Mouse (Mus musculus): ENCODE results near the gene Zfp629. TPM values are rescaled to one million over a fixed set of nuclear protein-coding genes. Genes with fewer than 3 reads are reported as not detected.

Gene Zfp629
- total and polyA plus RNA-seq, 3 experiments = 10.8 to 12.6 TPM; not detected in 1

GRCm38 (mm10) chr7:127614511-127614890, 1.1 kb downstream of the Zfp629 start:
- H3K9ac ChIP-seq (ENCODE audit: control insufficient read depth, low read depth, low read length, poor library complexity, severe bottlenecking) = peak overlapping the region; percentile 99
- 0 out of 2 replicates have a peak, but pooled peaks have one; percentile 46 for TF ChIP-seq MYC (IDR thresholded peaks at IDR 0.05; ENCODE audit: low read depth, low read length)
- TF ChIP-seq NELFE (IDR thresholded peaks at IDR 0.05; ENCODE audit: low read depth, low read length) = no peak
- TF ChIP-seq POLR2AphosphoS5 (IDR thresholded peaks at IDR 0.05; ENCODE audit: borderline replicate concordance, low read depth, low read length) = no peak
- TF ChIP-seq MEF2A (IDR thresholded peaks at IDR 0.05; ENCODE audit: extremely low read depth, insufficient replicate concordance, low read depth, low read length, poor library complexity, severe bottlenecking) = no peak
- no peak for TF ChIP-seq USF1 (IDR thresholded peaks at IDR 0.05; ENCODE audit: low read depth, low read length)
- no peak for TF ChIP-seq ELF1 (IDR thresholded peaks at IDR 0.05; ENCODE audit: low read depth, low read length)
- TF ChIP-seq NRF1 (IDR thresholded peaks at IDR 0.05; ENCODE audit: insufficient read depth, low read depth, low read length, poor library complexity, severe bottlenecking) = 0 out of 2 replicates have a peak, but pooled peaks have one; percentile 11
- no peak for TF ChIP-seq TCF12 (IDR thresholded peaks at IDR 0.05; ENCODE audit: low read depth, low read length)
- TF ChIP-seq POLR2A (IDR thresholded peaks at IDR 0.05; ENCODE audit: control insufficient read depth in 1 of 2, insufficient read depth in 1 of 2, low read depth in 1 of 2, low read length in 2 of 2, poor library complexity in 1 of 2) = peak in 1 of 2 experiments; percentile 6; a peak in 1 of 4 replicates
- peak; percentile 41; the same call in 1 of the 2 replicates for TF ChIP-seq E2F4 (IDR thresholded peaks at IDR 0.05; ENCODE audit: borderline replicate concordance, low read depth, low read length)
- TF ChIP-seq USF2 (IDR thresholded peaks at IDR 0.05; ENCODE audit: borderline replicate concordance in 1 of 2, insufficient read depth in 1 of 2, low read depth in 1 of 2, low read length in 2 of 2) = no peak
- TF ChIP-seq ETS1 (IDR thresholded peaks at IDR 0.05; ENCODE audit: low read depth, low read length) = no peak
- 0 out of 2 replicates have a peak, but pooled peaks have one; percentile 36 for TF ChIP-seq UBTF (IDR thresholded peaks at IDR 0.05; ENCODE audit: borderline replicate concordance, insufficient read depth, low read depth, low read length)
- TF ChIP-seq POLR2AphosphoS2 (IDR thresholded peaks at IDR 0.05; ENCODE audit: low read length) = no peak
- TF ChIP-seq TAL1 (IDR thresholded peaks at IDR 0.05; ENCODE audit: low read length) = no peak
- no peak for TF ChIP-seq MYB (IDR thresholded peaks at IDR 0.05; ENCODE audit: low read depth, low read length)
- TF ChIP-seq CHD2 (IDR thresholded peaks at IDR 0.05; ENCODE audit: low read length) = no peak
- no peak for TF ChIP-seq RCOR1 (IDR thresholded peaks at IDR 0.05; ENCODE audit: low read depth, low read length)
- no peak for TF ChIP-seq RAD21 (IDR thresholded peaks at IDR 0.05; ENCODE audit: low read depth, low read length)
- no peak for TF ChIP-seq GABPA (IDR thresholded peaks at IDR 0.05; ENCODE audit: low read depth, low read length)
- TF ChIP-seq JUND (IDR thresholded peaks at IDR 0.05; ENCODE audit: low read depth, low read length) = no peak
- TF ChIP-seq TBP (IDR thresholded peaks at IDR 0.05; ENCODE audit: low read depth, low read length) = no peak
- no peak for TF ChIP-seq BHLHE40 (IDR thresholded peaks at IDR 0.05; ENCODE audit: borderline replicate concordance, low read depth, low read length)
- no peak for TF ChIP-seq CHD1 (IDR thresholded peaks at IDR 0.05; ENCODE audit: low read depth, low read length)
- no peak for TF ChIP-seq MAZ (IDR thresholded peaks at IDR 0.05; ENCODE audit: low read depth, low read length)
- TF ChIP-seq ZKSCAN1 (IDR thresholded peaks at IDR 0.05; ENCODE audit: low read depth, low read length) = no peak
- no peaks in the 10 kb centered on the region for H3K9me3 ChIP-seq (replicated peaks; ENCODE audit: insufficient read depth, low read length)
- DNase-seq (ENCODE audit: low read depth, low spot score) = peak; percentile 60
- H3K27me3 ChIP-seq (ENCODE audit: control insufficient read depth in 1 of 2, insufficient read depth in 2 of 2, low read length in 2 of 2) = no peaks in the 10 kb centered on the region
- H3K4me3 ChIP-seq (ENCODE audit: control insufficient read depth in 1 of 2, insufficient read depth in 1 of 2, low read depth in 2 of 2, low read length in 2 of 2) = peak overlapping the region; percentile 97 to 99
- H3K4me1 ChIP-seq (ENCODE audit: control insufficient read depth in 1 of 2, insufficient read depth in 2 of 2, low read length in 2 of 2) = peaks cover 0 to 16% of the 10 kb centered on the region in 2 experiments; a peak in 3 of 4 replicates
- H3K27ac ChIP-seq (ENCODE audit: control insufficient read depth, low read depth, low read length) = peak overlapping the region; percentile 11
- H3K79me2 ChIP-seq (ENCODE audit: control insufficient read depth, insufficient read depth, low read length, poor library complexity) = peaks cover 23% of the 10 kb centered on the region
- H3K36me3 ChIP-seq (ENCODE audit: control insufficient read depth in 1 of 2, insufficient read depth in 2 of 2, low read length in 2 of 2) = peaks cover 0 to 8% of the 10 kb centered on the region in 2 experiments; a peak in 2 of 4 replicates
